Mouse (Mus musculus) heart, postnatal 25 days (tissue): Measurements from ENCODE around the gene BC051019. TPM values are rescaled to one million over a fixed set of nuclear protein-coding genes. Genes with fewer than 3 reads are reported as not detected.

Experiments used
- DNase-seq: peaks from one replicate; pipeline ENCODE4 v3.0.0; 2022; ENCODE audit warnings: low spot score
- intact Hi-C: fragments of 180-260 bp; cut with DNase I; formaldehyde crosslinking; loops from one replicate; pipeline ENCODE4 v1.15.1; 2025
- total RNA-seq, 2 experiments: library from RNA; stranded (reverse); gene quantifications; 2 replicates each; pipeline ENCODE4 v1.2.3; 2021

Gene BC051019
- total RNA-seq, 2 experiments from 2014 or later, result not detected

GRCm38 (mm10) chr7:109669426-109670170, 54.1 kb downstream of the BC051019 start:
- DNase-seq, result no peak
- intact Hi-C loops, result loop anchor here (5.0 kb wide), 1 partner anchor 42 kb away; no protein-coding TSS in a partner anchor

GRCm38 (mm10) chr7:109666664-109667063, 57.0 kb downstream of the BC051019 start:
- no peak for DNase-seq
- intact Hi-C loops, result no loop called here

- DNase-seq, result no peak
- intact Hi-C loops, result no loop called here
These were observed 61.0 kb downstream of the BC051019 start for GRCm38 (mm10) chr7:109662626-109663025.

Other genes starting within 250 kb of the BC051019 start
- under 1 TPM; 0.05 to 0.06 TPM for gene Trim66, start 215.7 kb downstream of the BC051019 start, total RNA-seq
- 100 to 1,000 TPM in 1 of 2 experiments, 10 to 100 TPM in 1; 95.9 to 104 TPM for gene Rpl27a, start 204.7 kb downstream of the BC051019 start, total RNA-seq
- 10 to 100 TPM; 28.0 to 30.2 TPM for gene St5, start 20.2 kb downstream of the BC051019 start, total RNA-seq
- 10 to 100 TPM; 12.7 to 12.8 TPM for gene Akip1, start 20.2 kb downstream of the BC051019 start, total RNA-seq
- not detected for gene Ascl3, start 7.9 kb upstream of the BC051019 start, total RNA-seq
- gene Tmem9b, start 29.0 kb upstream of the BC051019 start, total RNA-seq, result 10 to 100 TPM; 28.5 to 31.3 TPM
- under 1 TPM; 0.39 to 0.45 TPM for gene Nrip3, start 58.2 kb upstream of the BC051019 start, total RNA-seq
- gene Scube2, start 141.8 kb upstream of the BC051019 start, total RNA-seq, result 10 to 100 TPM; 22.6 to 24.0 TPM
- 100 to 1,000 TPM; 144 to 148 TPM for gene Dennd5a, start 236.6 kb upstream of the BC051019 start, total RNA-seq